Mouse (Mus musculus): ENCODE measurements at regions not wholly inside any gene's neighbourhood (a gene's known extent, or its start where the extent isn't known, plus 50 kb on each side); places are given as distances from the start of the nearest gene placed in this dataset.

GRCm38 (mm10) chr14:76701304-76701703 lies 144.6 kb upstream of the Serp2 start:
- DNase-seq: no peak

GRCm38 (mm10) chr14:76700796-76701195 lies 144.1 kb upstream of the Serp2 start:
- peak; percentile 50 to 72 for DNase-seq

GRCm38 (mm10) chr14:76700190-76700589 lies 143.5 kb upstream of the Serp2 start:
- DNase-seq: no peak

- DNase-seq: no peak
Measured at GRCm38 (mm10) chr14:76698718-76699402, 142.2 kb upstream of the Serp2 start.

- no peak for DNase-seq
Measured at GRCm38 (mm10) chr14:76696729-76697128, 140.0 kb upstream of the Serp2 start.

- no peak for DNase-seq
Measured at GRCm38 (mm10) chr14:76695691-76696355, 139.1 kb upstream of the Serp2 start.

GRCm38 (mm10) chr14:76694894-76695293 lies 138.2 kb upstream of the Serp2 start:
- DNase-seq: no peak

- DNase-seq: no peak
Measured at GRCm38 (mm10) chr14:76693351-76694317, 136.9 kb upstream of the Serp2 start.

GRCm38 (mm10) chr14:76687971-76688407 lies 131.3 kb upstream of the Serp2 start:
- peak; percentile 46 to 65 for DNase-seq

GRCm38 (mm10) chr14:76686762-76687453 lies 130.2 kb upstream of the Serp2 start:
- no peak for DNase-seq

- no peak for DNase-seq
Measured at GRCm38 (mm10) chr14:76685830-76686761, 129.4 kb upstream of the Serp2 start.

GRCm38 (mm10) chr14:76684327-76684726 lies 127.6 kb upstream of the Serp2 start:
- no peak for DNase-seq

GRCm38 (mm10) chr14:76681581-76682377 lies 125.1 kb upstream of the Serp2 start:
- DNase-seq: no peak

- no peak for DNase-seq
Measured at GRCm38 (mm10) chr14:76678512-76679134, 121.9 kb upstream of the Serp2 start.

GRCm38 (mm10) chr14:76674949-76675348 lies 118.3 kb upstream of the Serp2 start:
- DNase-seq: no peak

GRCm38 (mm10) chr14:76673671-76674331 lies 117.1 kb upstream of the Serp2 start:
- no peak for DNase-seq

- no peak for DNase-seq
Measured at GRCm38 (mm10) chr14:76672899-76673298, 116.2 kb upstream of the Serp2 start.

GRCm38 (mm10) chr14:76672442-76672841 lies 115.8 kb upstream of the Serp2 start:
- DNase-seq: no peak

- DNase-seq: no peak
Measured at GRCm38 (mm10) chr14:76671023-76671422, 114.3 kb upstream of the Serp2 start.
